Mouse (Mus musculus) megakaryocyte, embryonic 14.5 days (primary cell): ENCODE measurements at regions not wholly inside any gene's neighbourhood (a gene's known extent, or its start where the extent isn't known, plus 50 kb on each side); places are given as distances from the start of the nearest gene placed in this dataset.

ENCODE experiments used
- FLI1 ChIP-seq: IDR thresholded peaks from 2 replicates; pipeline ENCODE4 v1.6.1; 2012; ENCODE audit warnings: low read length, inconsistent platforms, mixed read lengths
- GATA1 ChIP-seq: IDR thresholded peaks from 3 replicates; pipeline ENCODE4 v1.6.1; 2012; ENCODE audit warnings: mixed read lengths, low read length, inconsistent platforms, borderline replicate concordance

- TF ChIP-seq GATA1 = no peak
- TF ChIP-seq FLI1 = no peak
Observed at GRCm38 (mm10) chr6:94994376-94994775, 122.7 kb upstream of the Kbtbd8 start.
